Mouse (Mus musculus) kidney, embryonic 14.5 days (tissue): ENCODE data around the gene Cwc27. TPM values are rescaled to one million over a fixed set of nuclear protein-coding genes. Genes with fewer than 3 reads are reported as not detected.

Experiments
- ATAC-seq: fragments of 200-750 bp; cut with Nextera tagmentation; 2 replicates; pipeline ENCODE4 v1.8.0; 2017; ENCODE audit warnings: moderate number of reproducible peaks, mild to moderate bottlenecking, moderate TSS enrichment, moderate library complexity; ENCODE audit not compliant: low FRiP score, low TSS enrichment
- H3K27ac ChIP-seq: fragments of 300-500 bp; sonication (generic); 2 replicates; pipeline ENCODE4 v1.5.1; 2014; ENCODE audit warnings: low read depth, mild to moderate bottlenecking, low read length, moderate library complexity, mixed read lengths
- H3K27me3 ChIP-seq: fragments of 300-500 bp; sonication (generic); 2 replicates; pipeline ENCODE4 v1.6.1; 2014; ENCODE audit warnings: mild to moderate bottlenecking, low read length; ENCODE audit not compliant: control insufficient read depth, insufficient read depth
- H3K36me3 ChIP-seq: fragments of 300-500 bp; sonication (generic); 2 replicates; pipeline ENCODE4 v1.6.1; 2014; ENCODE audit warnings: low read length, mixed read lengths; ENCODE audit not compliant: control insufficient read depth, insufficient read depth
- H3K4me1 ChIP-seq: fragments of 300-500 bp; sonication (generic); 2 replicates; pipeline ENCODE4 v1.6.1; 2014; ENCODE audit warnings: low read length, mixed read lengths; ENCODE audit not compliant: control insufficient read depth, insufficient read depth
- H3K4me2 ChIP-seq: fragments of 300-500 bp; sonication (generic); replicated peaks from 2 replicates; pipeline ENCODE4 v1.6.1; 2014; ENCODE audit warnings: low read depth, mild to moderate bottlenecking, low read length
- H3K4me3 ChIP-seq: fragments of 300-500 bp; sonication (generic); 2 replicates; pipeline ENCODE4 v1.5.1; 2014; ENCODE audit warnings: mild to moderate bottlenecking, low read length
- H3K9ac ChIP-seq: fragments of 300-500 bp; sonication (generic); 2 replicates; pipeline ENCODE4 v1.6.1; 2014; ENCODE audit warnings: low read depth, mild to moderate bottlenecking, low read length, moderate library complexity
- H3K9me3 ChIP-seq: fragments of 300-500 bp; sonication (generic); 2 replicates; pipeline ENCODE4 v1.6.1; 2016; ENCODE audit warnings: low read length; ENCODE audit not compliant: control insufficient read depth
- WGBS: fragments of 180-500 bp; shearing (Covaris S2); extraction: QIAGEN DNeasy Blood & Tissue Kit; methylation state at CpG from one replicate; pipeline ENCODE4 v1.1.7; 2014; 5-methylcytosine and 5-hydroxymethylcytosine counted together
- polyA plus RNA-seq: library from polyadenylated mRNA; unstranded; fragments of >200 nt; fragmentation: Nextera tagmentation; extraction: Ambion mirVana; gene quantifications from 2 replicates; pipeline ENCODE4 v1.2.1, GENCODE M21; 2014

Gene Cwc27
- polyA plus RNA-seq, 1 experiment from 2014 or later: 37.2 TPM

DNA sequence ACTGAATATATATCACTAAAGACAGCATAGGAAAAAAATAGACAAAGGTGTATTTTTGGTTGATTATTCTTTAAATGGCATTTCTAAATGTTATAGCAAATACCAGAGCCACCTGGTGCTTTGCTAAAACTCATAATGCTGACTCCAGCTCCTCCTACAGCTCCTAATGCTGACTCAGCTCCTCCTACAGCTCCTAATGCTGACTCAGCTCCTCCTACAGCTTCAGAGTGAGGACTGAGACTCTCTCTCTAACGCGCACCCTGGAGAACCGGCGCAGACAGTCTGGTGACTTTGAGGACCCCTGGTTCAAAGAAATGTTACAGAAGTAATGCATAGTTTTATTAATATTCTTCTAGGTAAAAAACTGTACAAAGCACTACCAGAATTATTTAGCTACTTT is 74.1 kb downstream of the Cwc27 start:
- 89% methylated on average over 4 of the region's 4 CpGs for WGBS
- ATAC-seq: no peak
- Histone ChIP-seq H3K27ac (no peak overlapping the region), H3K4me3 (no peak overlapping the region), H3K4me1 (no peaks in the 10 kb centered on the region), H3K9me3 (no peaks in the 10 kb centered on the region), H3K36me3 (no peaks in the 10 kb centered on the region), H3K9ac (no peak overlapping the region), H3K27me3 (no peaks in the 10 kb centered on the region), H3K4me2 (no peak overlapping the region)

DNA sequence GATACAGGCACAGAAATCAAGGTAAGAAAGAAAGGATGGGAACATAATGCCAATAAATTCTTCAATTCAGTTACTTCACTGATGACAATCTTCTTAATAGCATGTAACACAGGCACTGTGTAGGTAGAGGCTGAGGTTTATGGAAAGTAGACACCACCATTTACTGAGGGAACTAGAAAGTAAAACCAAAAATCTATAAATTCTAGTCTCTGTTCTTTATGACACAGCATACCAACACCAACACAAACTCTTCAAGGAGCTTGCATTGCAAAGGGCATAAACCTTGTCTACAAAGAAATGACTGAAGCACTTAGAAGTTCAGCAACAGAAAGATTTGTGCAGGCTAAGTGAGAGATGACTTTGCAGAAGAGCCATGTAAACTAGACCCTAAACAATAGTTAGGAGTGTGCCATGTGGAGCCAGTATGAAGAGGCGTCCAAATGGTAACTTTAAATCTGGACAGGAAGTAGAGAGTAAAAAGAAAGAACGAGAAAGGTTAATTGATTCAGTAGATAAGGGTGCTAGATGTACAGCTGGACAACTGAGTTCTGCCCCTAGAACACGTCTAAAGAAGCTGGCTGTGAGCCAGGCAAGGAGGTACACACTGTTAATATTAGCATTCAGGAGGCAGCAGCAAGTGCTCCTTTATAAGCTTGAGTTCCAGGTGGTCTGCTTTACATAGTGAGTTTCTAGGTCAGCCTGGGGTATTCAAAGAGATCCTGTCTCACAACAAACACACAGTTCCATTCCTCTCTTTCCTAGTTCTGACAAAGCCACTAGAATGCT is 87.5 kb downstream of the Cwc27 start:
- no peak overlapping the region for H3K4me3 ChIP-seq
- no peak for ATAC-seq
- no peak overlapping the region for H3K27ac ChIP-seq

DNA sequence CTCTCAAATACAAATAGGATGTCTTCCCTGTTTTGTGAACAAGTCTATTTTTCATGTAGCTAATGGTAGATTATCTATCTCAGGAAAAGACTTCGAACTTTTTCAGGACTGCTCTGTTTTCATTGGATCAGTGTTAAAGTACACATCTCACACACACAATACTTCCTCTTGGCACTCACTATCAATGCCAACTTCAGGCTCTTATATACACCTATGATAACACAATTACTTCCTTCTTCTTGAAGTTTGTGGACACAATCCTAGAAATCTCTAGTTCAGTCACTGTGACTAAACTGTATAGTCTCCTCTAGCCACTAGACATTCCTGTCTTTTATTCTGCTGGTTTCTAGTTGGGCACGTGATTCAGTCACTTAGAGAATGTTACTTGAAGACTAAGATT is 89.3 kb downstream of the Cwc27 start:
- Histone ChIP-seq H3K4me3 (no peak overlapping the region), H3K9ac (no peak overlapping the region), H3K36me3 (0 out of 2 replicates have a peak, but pooled peaks cover 2% of the 10 kb centered on the region), H3K9me3 (no peaks in the 10 kb centered on the region), H3K4me2 (no peak overlapping the region), H3K27me3 (no peaks in the 10 kb centered on the region), H3K27ac (no peak overlapping the region), H3K4me1 (no peaks in the 10 kb centered on the region)
- WGBS: 83% methylated on average over 2 of the region's 2 CpGs
- no peak for ATAC-seq

More for the DNA sequence above, 87.5 kb downstream of the Cwc27 start:
- Histone ChIP-seq H3K4me2 (no peak overlapping the region), H3K9ac (no peak overlapping the region), H3K36me3 (0 out of 2 replicates have a peak, but pooled peaks cover 2% of the 10 kb centered on the region), H3K27me3 (no peaks in the 10 kb centered on the region), H3K4me1 (no peaks in the 10 kb centered on the region), H3K9me3 (no peaks in the 10 kb centered on the region)
- WGBS: 49% methylated on average over 3 of the region's 3 CpGs

DNA sequence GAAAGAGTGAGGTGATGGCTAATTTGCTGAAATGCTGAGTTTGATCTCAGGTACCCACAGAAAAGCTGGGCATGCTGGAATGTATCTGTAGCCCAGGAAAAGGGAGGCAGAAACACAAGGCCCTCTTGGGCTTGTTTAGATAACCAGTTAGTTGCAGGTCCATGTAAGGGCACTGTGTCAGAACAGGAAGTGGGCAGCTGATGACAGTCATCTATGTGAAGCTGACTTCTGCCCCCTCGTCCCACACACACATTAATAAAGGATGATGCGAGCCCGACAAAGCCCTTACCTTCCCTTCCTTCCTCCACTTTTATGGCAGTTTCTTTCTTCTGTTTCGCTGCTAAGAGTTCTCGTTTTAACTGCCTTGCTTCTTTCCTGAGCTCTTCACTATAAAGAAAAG is 96.8 kb downstream of the Cwc27 start:
- H3K4me1 ChIP-seq: no peaks in the 10 kb centered on the region
- H3K9ac ChIP-seq: no peak overlapping the region
- no peaks in the 10 kb centered on the region for H3K9me3 ChIP-seq
- WGBS: 51% methylated on average over 5 of the region's 5 CpGs
- no peaks in the 10 kb centered on the region for H3K27me3 ChIP-seq
- no peak overlapping the region for H3K4me3 ChIP-seq
- H3K36me3 ChIP-seq: no peaks in the 10 kb centered on the region
- H3K27ac ChIP-seq: no peak overlapping the region
- H3K4me2 ChIP-seq: no peak overlapping the region
- ATAC-seq: no peak

DNA sequence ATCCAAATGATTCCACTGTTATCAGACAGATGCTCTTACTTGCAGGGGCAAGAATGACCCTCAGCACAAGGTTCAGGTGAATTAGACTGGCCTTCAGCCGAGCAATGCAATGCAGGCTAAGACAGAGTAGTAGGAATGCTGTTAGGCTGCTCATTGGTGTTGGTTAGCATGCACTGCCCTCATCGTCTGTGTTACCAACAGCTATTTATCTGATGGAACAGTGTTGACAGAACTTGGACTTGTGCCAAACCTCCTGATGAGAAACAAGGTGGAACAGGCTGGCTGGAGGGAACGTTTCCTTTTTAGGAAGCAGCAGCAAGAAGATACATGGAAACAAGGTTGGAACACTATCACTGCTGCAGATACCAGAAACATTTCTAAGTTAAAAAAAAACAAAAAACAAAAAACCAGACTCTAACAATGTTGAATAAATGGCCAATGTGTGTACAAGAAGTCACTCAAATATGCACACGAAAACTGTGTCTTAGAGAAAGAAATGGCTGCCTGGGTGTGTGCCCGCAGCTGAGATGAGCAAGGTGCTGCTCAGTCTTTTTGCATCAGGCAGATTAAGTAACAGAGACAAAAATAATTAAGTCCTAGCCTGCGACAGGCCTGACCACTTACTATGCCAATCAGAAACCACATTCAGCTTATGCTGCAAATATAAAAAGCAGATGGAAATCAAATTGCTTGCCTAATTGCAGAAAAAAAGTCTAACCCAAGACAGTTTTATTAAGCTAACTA is 122.2 kb downstream of the Cwc27 start:
- Histone ChIP-seq H3K9me3 (no peaks in the 10 kb centered on the region), H3K4me1 (peaks cover 4% of the 10 kb centered on the region; the same call in 1 of the 2 replicates), H3K27ac (no peak overlapping the region), H3K27me3 (no peaks in the 10 kb centered on the region), H3K4me3 (no peak overlapping the region), H3K9ac (no peak overlapping the region), H3K4me2 (no peak overlapping the region), H3K36me3 (no peaks in the 10 kb centered on the region)
- WGBS: 49% methylated on average over 6 of the region's 6 CpGs
- ATAC-seq: 0 out of 2 replicates have a peak, but pooled peaks have one; percentile 24

DNA sequence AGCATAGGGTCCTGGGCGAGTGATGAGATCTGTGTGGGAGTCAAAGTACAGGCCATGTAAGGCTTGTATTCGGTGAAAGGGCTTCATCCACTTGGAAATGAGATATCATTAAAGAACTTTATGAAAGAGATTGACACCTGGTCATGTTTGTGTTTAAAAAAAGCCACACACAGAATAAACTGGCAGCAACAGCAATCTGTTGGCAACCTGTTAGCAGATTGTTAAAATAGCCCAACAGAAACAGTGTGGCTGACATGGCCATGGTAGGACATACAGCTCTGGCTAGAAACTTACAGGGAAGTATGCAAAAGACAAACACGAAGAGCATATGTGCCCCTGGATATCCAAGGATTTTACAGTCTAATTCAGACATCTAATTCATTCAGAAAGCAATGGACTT is 124.2 kb downstream of the Cwc27 start:
- H3K27me3 ChIP-seq: no peaks in the 10 kb centered on the region
- no peak for ATAC-seq
- H3K4me3 ChIP-seq: no peak overlapping the region
- no peaks in the 10 kb centered on the region for H3K36me3 ChIP-seq
- WGBS: 71% methylated on average over 3 of the region's 3 CpGs
- no peak overlapping the region for H3K27ac ChIP-seq
- H3K4me2 ChIP-seq: no peak overlapping the region
- no peak overlapping the region for H3K9ac ChIP-seq
- H3K9me3 ChIP-seq: no peaks in the 10 kb centered on the region
- H3K4me1 ChIP-seq: peaks cover 4% of the 10 kb centered on the region; the same call in 1 of the 2 replicates

DNA sequence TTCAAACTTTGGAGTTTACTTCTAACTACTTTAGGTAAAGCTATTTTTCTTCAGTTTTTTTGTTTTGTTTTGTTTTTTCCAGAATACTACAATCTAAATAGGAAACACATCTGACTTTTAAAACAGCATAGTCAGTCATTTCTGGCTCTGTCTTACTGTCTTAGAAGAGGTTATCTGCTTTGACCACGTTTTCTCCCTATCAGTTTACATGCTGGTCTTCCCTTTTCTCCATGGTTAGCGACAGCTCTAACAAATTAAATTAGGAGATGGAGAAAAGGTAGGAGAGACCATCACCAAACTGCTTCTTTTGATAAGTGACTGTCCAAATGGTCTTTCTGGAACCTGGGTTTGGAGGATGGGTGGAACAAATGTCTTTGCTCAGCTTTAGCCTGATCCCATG is 131.4 kb downstream of the Cwc27 start:
- Histone ChIP-seq H3K4me1 (peaks cover 10% of the 10 kb centered on the region), H3K9ac (no peak overlapping the region), H3K27ac (no peak overlapping the region), H3K4me2 (no peak overlapping the region), H3K27me3 (no peaks in the 10 kb centered on the region), H3K36me3 (no peaks in the 10 kb centered on the region), H3K9me3 (no peaks in the 10 kb centered on the region), H3K4me3 (no peak overlapping the region)
- ATAC-seq: no peak
- 69% methylated on average over 2 of the region's 2 CpGs for WGBS

DNA sequence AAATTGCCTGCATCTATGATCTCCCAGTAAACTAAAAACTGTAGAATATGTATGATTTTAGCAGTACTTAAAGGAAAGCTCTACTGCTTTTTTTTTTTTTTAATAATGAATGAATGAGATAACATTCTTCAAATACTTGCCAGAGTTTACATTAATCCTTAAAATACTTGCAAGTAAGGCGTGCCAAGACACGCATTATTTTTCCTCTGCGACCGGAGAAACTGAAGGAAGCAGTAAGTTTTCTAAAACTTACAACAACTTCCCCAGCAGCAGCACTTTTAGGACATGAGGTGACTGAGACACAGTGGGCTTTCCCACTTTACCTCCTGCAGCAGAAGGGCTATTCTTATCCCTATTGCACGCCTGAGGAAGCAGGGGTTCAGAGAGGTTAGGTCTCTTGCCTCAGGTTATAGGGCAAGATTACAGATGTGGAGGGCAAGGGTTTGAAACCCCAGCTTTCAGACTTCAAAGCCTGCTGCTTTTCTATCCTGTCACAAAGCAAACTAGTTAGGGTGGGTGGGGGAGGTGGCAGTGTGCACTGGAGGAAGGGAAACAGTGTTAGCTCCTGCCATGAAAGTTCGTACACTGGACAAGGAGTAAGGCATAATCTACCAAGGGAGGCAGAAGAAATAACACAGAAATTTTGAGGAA is 132.5 kb downstream of the Cwc27 start:
- H3K27me3 ChIP-seq: no peaks in the 10 kb centered on the region
- H3K9me3 ChIP-seq: no peaks in the 10 kb centered on the region
- H3K9ac ChIP-seq: no peak overlapping the region
- ATAC-seq: peak; percentile 73
- 14% methylated on average over 6 of the region's 6 CpGs for WGBS
- no peak overlapping the region for H3K4me2 ChIP-seq
- no peak overlapping the region for H3K4me3 ChIP-seq
- no peaks in the 10 kb centered on the region for H3K36me3 ChIP-seq
- H3K4me1 ChIP-seq: peaks cover 10% of the 10 kb centered on the region
- H3K27ac ChIP-seq: peak overlapping the region; percentile 38; the same call in 1 of the 2 replicates
